Mouse (Mus musculus) ES-E14 (cell line): ENCODE results near the gene E030018B13Rik.

Experiments used
- CHD2 ChIP-seq: IDR thresholded peaks from 2 replicates; pipeline ENCODE4 v1.6.1; 2014; ENCODE audit warnings: mild to moderate bottlenecking, low read depth, low read length, inconsistent platforms
- MAFK ChIP-seq: IDR thresholded peaks from 2 replicates; pipeline ENCODE4 v1.6.1; 2014; ENCODE audit warnings: mild to moderate bottlenecking, low read depth, low read length, inconsistent platforms; ENCODE audit not compliant: insufficient read depth
- ZC3H11A ChIP-seq: IDR thresholded peaks from 2 replicates; pipeline ENCODE4 v1.6.1; 2012; ENCODE audit warnings: low read depth, mild to moderate bottlenecking, inconsistent platforms, low read length, borderline replicate concordance

GRCm38 (mm10) chr7:63917693-63918092 is 1.0 kb downstream of the E030018B13Rik start:
- no peak for TF ChIP-seq MAFK
- no peak for TF ChIP-seq CHD2
- TF ChIP-seq ZC3H11A: no peak
